Mouse (Mus musculus) liver, adult 2 months (tissue): Measurements from ENCODE around the gene Osgep. TPM values are rescaled to one million over a fixed set of nuclear protein-coding genes. Genes with fewer than 3 reads are reported as not detected.
"Not testable (repeated sequence)": the region's sequence is repeated elsewhere in the genome, so short reads cannot be mapped to it uniquely, and the experiment has no call there.

Source experiments
- DNase-seq: peaks from one replicate; pipeline ENCODE4 v3.0.0-alpha.2; 2011; ENCODE audit warnings: low read depth, low spot score; ENCODE audit errors: extremely low read depth
- H3K27ac ChIP-seq: fragments of 200-500 bp; replicated peaks from 2 replicates; pipeline ENCODE4 v1.5.1; 2012; ENCODE audit warnings: low read depth, mild to moderate bottlenecking, control low read depth, inconsistent platforms, low read length; ENCODE audit not compliant: insufficient read depth
- H3K27me3 ChIP-seq: fragments of 200-500 bp; 2 replicates; pipeline ENCODE4 v1.6.1; 2012; ENCODE audit warnings: mild to moderate bottlenecking, moderate library complexity, low read length, inconsistent platforms; ENCODE audit not compliant: control insufficient read depth, insufficient read depth
- H3K36me3 ChIP-seq: fragments of 200-500 bp; 2 replicates; pipeline ENCODE4 v1.6.1; 2012; ENCODE audit warnings: low read length, inconsistent platforms; ENCODE audit not compliant: control insufficient read depth, insufficient read depth
- H3K4me1 ChIP-seq: fragments of 200-500 bp; 2 replicates; pipeline ENCODE4 v1.6.1; 2011; ENCODE audit warnings: low read length; ENCODE audit not compliant: control insufficient read depth, insufficient read depth
- H3K4me3 ChIP-seq: fragments of 200-500 bp; 2 replicates; pipeline ENCODE4 v1.5.1; 2011; ENCODE audit warnings: low read depth, mild to moderate bottlenecking, control low read depth, low read length, moderate library complexity; ENCODE audit not compliant: insufficient read depth
- H3K79me2 ChIP-seq: fragments of 200-500 bp; 2 replicates; pipeline ENCODE4 v1.6.1; 2012; ENCODE audit warnings: inconsistent platforms, mild to moderate bottlenecking, low read length, moderate library complexity; ENCODE audit not compliant: control insufficient read depth, insufficient read depth
- H3K9ac ChIP-seq: fragments of 200-500 bp; 2 replicates; pipeline ENCODE4 v1.6.1; 2012; ENCODE audit warnings: low read depth, mild to moderate bottlenecking, control low read depth, inconsistent platforms, low read length
- CTCF ChIP-seq: fragments of 200-500 bp; IDR thresholded peaks from 2 replicates; pipeline ENCODE4 v1.5.1; 2011; ENCODE audit warnings: low read depth, low read length, control low read depth
- POLR2A ChIP-seq: fragments of 200-500 bp; IDR thresholded peaks from 2 replicates; pipeline ENCODE4 v1.6.1; 2011; ENCODE audit warnings: low read length, control low read depth; ENCODE audit not compliant: insufficient read depth; ENCODE audit errors: extremely low read depth
- WGBS: fragments of 180-500 bp; shearing (Covaris S2); methylation state at CpG from one replicate; pipeline ENCODE4 v1.1.7; 2018; 5-methylcytosine and 5-hydroxymethylcytosine counted together
- polyA plus RNA-seq: library from polyadenylated mRNA; depleted of rRNA; stranded (reverse); fragments of >200 nt; gene quantifications from 2 replicates; pipeline ENCODE4 v1.2.3, GENCODE M21; 2012
- total RNA-seq: library from RNA; depleted of rRNA; stranded (reverse); fragments of >200 nt; gene quantifications from 2 replicates; pipeline ENCODE4 v1.2.3, GENCODE M21; 2014

The Osgep gene
- total and polyA plus RNA-seq, 2 experiments = 41.5 to 69.2 TPM

GRCm38 (mm10) chr14:50904828-50905129, 19.9 kb downstream of the Osgep start:
- Histone ChIP-seq H3K9ac (no peak overlapping the region), H3K27ac (no peak overlapping the region), H3K79me2 (no peaks in the 10 kb centered on the region), H3K4me1 (no peaks in the 10 kb centered on the region), H3K27me3 (no peaks in the 10 kb centered on the region), H3K36me3 (no peaks in the 10 kb centered on the region), H3K4me3 (no peak overlapping the region)
- no peak for DNase-seq
- 95% methylated on average over 4 of the region's 4 CpGs for WGBS
- TF ChIP-seq POLR2A (no peak), CTCF (no peak)

GRCm38 (mm10) chr14:50903973-50904827, 20.5 kb downstream of the Osgep start:
- peak overlapping the region; percentile 6 for H3K4me3 ChIP-seq
- no peaks in the 10 kb centered on the region for H3K27me3 ChIP-seq
- DNase-seq = peak; percentile 35
- no peaks in the 10 kb centered on the region for H3K4me1 ChIP-seq
- TF ChIP-seq CTCF (peak; percentile 74), POLR2A (no peak)
- peak overlapping the region; percentile 18; the same call in 1 of the 2 replicates for H3K9ac ChIP-seq
- no peaks in the 10 kb centered on the region for H3K36me3 ChIP-seq
- 18% methylated on average over 26 of the region's 26 CpGs for WGBS
- no peaks in the 10 kb centered on the region for H3K79me2 ChIP-seq
- no peak overlapping the region for H3K27ac ChIP-seq

- 91% methylated on average over 2 of the region's 2 CpGs for WGBS
- not testable (repeated sequence) for H3K27me3 ChIP-seq
Measured at GRCm38 (mm10) chr14:50897992-50898391, 26.7 kb downstream of the Osgep start.

GRCm38 (mm10) chr14:50897374-50897765, 27.3 kb downstream of the Osgep start, which contains the start of gene Klhl33:
Klhl33 (minus strand) TSS chr14:50897507.
- no peak for DNase-seq
- TF ChIP-seq POLR2A (no peak), CTCF (no peak)
- H3K27ac ChIP-seq = peak within 1 kb of the TSS; percentile 67

More at GRCm38 (mm10) chr14:50897992-50898391, 26.7 kb downstream of the Osgep start:
- H3K36me3 ChIP-seq, H3K4me1 ChIP-seq, H3K79me2 ChIP-seq, H3K4me3 ChIP-seq, H3K9ac ChIP-seq, DNase-seq, H3K27ac ChIP-seq: not testable (repeated sequence)

GRCm38 (mm10) chr14:50896747-50897373, 27.8 kb downstream of the Osgep start:
- peak overlapping the region; percentile 40 for H3K9ac ChIP-seq
- TF ChIP-seq POLR2A (no peak), CTCF (no peak)
- no peaks in the 10 kb centered on the region for H3K27me3 ChIP-seq
- peak overlapping the region; percentile 67 for H3K27ac ChIP-seq
- no peaks in the 10 kb centered on the region for H3K36me3 ChIP-seq
- H3K4me3 ChIP-seq = peak overlapping the region; percentile 47; the same call in 1 of the 2 replicates
- WGBS = 48% methylated on average over 23 of the region's 23 CpGs
- DNase-seq = no peak
- H3K79me2 ChIP-seq = no peaks in the 10 kb centered on the region
- H3K4me1 ChIP-seq = peaks cover 9% of the 10 kb centered on the region

More at GRCm38 (mm10) chr14:50897374-50897765, 27.3 kb downstream of the Osgep start, which contains the start of gene Klhl33:
- H3K79me2 ChIP-seq = no peaks in the 10 kb centered on the region
- H3K4me3 ChIP-seq = peak within 1 kb of the TSS; percentile 47
- peak within 1 kb of the TSS; percentile 40 for H3K9ac ChIP-seq
- no peaks in the 10 kb centered on the region for H3K27me3 ChIP-seq
- 71% methylated on average over 7 of the region's 7 CpGs for WGBS
- peaks cover 9% of the 10 kb centered on the region for H3K4me1 ChIP-seq
- no peaks in the 10 kb centered on the region for H3K36me3 ChIP-seq
